In the genomic region with DNA sequence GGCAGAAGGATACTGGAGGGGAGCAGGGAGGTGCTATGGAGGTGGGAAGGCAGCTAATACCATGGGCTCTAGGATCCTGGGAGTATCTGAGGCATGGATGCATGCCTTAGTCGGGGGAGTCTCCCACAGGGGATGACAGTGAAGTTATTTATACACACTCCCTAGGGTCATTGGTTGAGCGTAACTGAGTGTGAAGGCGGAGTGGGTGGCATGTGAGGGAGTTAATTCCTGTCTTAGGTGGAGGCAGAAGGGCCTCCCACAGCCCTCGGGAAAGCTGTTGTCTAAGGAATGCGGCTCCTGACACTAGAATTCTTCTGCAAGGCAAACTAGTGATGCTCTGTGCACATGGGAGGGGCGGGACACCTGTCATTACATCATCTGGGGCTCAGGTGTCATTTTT, we compare ENCODE assay signal across 23 mouse cellular contexts. TPM values are rescaled to one million over a fixed set of nuclear protein-coding genes. Genes with fewer than 3 reads are reported as not detected.
A peak's percentile ranks its signal among the peaks of the same experiment; 100 is the strongest.
DNase-seq lines count a peak whose midpoint lies in the region; ATAC-seq and TF ChIP-seq lines count a peak whose summit lies in the region.
"Had no signal": no experiment of that assay in that cellular context is flagged by ENCODE, and none has a peak within 500 bp of the region (broad histone marks: within the 10 kb centered on the region; RNA-seq: fewer than 3 reads in every experiment).

No protein-coding gene starts in this region.

- no peaks in the 10 kb centered on the region for H3K36me3 ChIP-seq in kidney, postnatal 0 days (ENCODE audit: insufficient read depth, low read length)
- no peaks in the 10 kb centered on the region for H3K36me3 ChIP-seq in embryonic facial prominence, embryonic 11.5 days (replicated peaks; ENCODE audit: control insufficient read depth, insufficient read depth, low read depth, low read length)
- no peaks in the 10 kb centered on the region for H3K36me3 ChIP-seq in intestine, embryonic 16.5 days (ENCODE audit: control insufficient read depth, insufficient read depth, low read length)

- H3K9me3 ChIP-seq in kidney, postnatal 0 days (replicated peaks; ENCODE audit: low read length): no peaks in the 10 kb centered on the region
- H3K9me3 ChIP-seq in embryonic facial prominence, embryonic 11.5 days (replicated peaks; ENCODE audit: control insufficient read depth, low read length): no peaks in the 10 kb centered on the region
- H3K9me3 ChIP-seq in intestine, embryonic 16.5 days (ENCODE audit: control insufficient read depth, low read length): no peaks in the 10 kb centered on the region

- H3K4me1 ChIP-seq in kidney, postnatal 0 days (replicated peaks; ENCODE audit: insufficient read depth, low read length): 0 out of 2 replicates have a peak, but pooled peaks cover 12% of the 10 kb centered on the region
- no peaks in the 10 kb centered on the region for H3K4me1 ChIP-seq in embryonic facial prominence, embryonic 11.5 days (ENCODE audit: control insufficient read depth, insufficient read depth, low read length)
- peaks cover 18% of the 10 kb centered on the region for H3K4me1 ChIP-seq in intestine, embryonic 16.5 days (ENCODE audit: control insufficient read depth, insufficient read depth, low read length)

- DNase-seq in heart, adult 11 months: peak; percentile 88
- DNase-seq in heart, postnatal 10 days: no peak
- peak; percentile 90 for DNase-seq in kidney, postnatal 0 days (ENCODE audit: low spot score)
- no peak for DNase-seq in kidney, postnatal 25 days
- DNase-seq in ES-CJ7 (ENCODE audit: low read depth, low spot score): peak; percentile 46
- peak; percentile 27 for DNase-seq in embryonic facial prominence, embryonic 11.5 days (ENCODE audit: low spot score)
- DNase-seq in ovary, postnatal 36 days (ENCODE audit: low spot score): no peak
- DNase-seq: adrenal gland, postnatal 14 days; cerebellum, adult 8-10 months; gastrocnemius, adult 2 months; heart, postnatal 4 days; lung, adult 2 months; lung, postnatal 36 days; spleen, adult 18-20 months had no signal

- H3K27ac ChIP-seq in kidney, postnatal 0 days: no peak overlapping the region
- H3K27ac ChIP-seq in embryonic facial prominence, embryonic 11.5 days (replicated peaks; ENCODE audit: low read depth, low read length): no peak overlapping the region
- H3K27ac ChIP-seq in intestine, embryonic 16.5 days (ENCODE audit: low read length): no peak overlapping the region
- H3K27ac ChIP-seq: gastrocnemius, adult 2 months had no signal

- 18% methylated on average over 6 of the region's 6 CpGs for WGBS in kidney, postnatal 0 days
- WGBS in embryonic facial prominence, embryonic 11.5 days: 43% methylated on average over 6 of the region's 6 CpGs
- 35% methylated on average over 6 of the region's 6 CpGs for WGBS in intestine, embryonic 16.5 days

- intact Hi-C loops in heart, postnatal 10 days (cut with DNase I): loop anchor here (5.0 kb wide), 1 partner anchor 476 kb away; no protein-coding TSS in a partner anchor

- H3K9ac ChIP-seq in kidney, postnatal 0 days (ENCODE audit: low read depth, low read length): no peak overlapping the region
- no peak overlapping the region for H3K9ac ChIP-seq in embryonic facial prominence, embryonic 11.5 days (replicated peaks; ENCODE audit: low read length)
- no peak overlapping the region for H3K9ac ChIP-seq in intestine, embryonic 16.5 days (ENCODE audit: low read depth, low read length)

- H3K4me3 ChIP-seq in kidney, postnatal 0 days (replicated peaks; ENCODE audit: low read depth, low read length): no peak overlapping the region
- no peak overlapping the region for H3K4me3 ChIP-seq in embryonic facial prominence, embryonic 11.5 days (ENCODE audit: low read depth, low read length)
- H3K4me3 ChIP-seq in intestine, embryonic 16.5 days (ENCODE audit: low read length): no peak overlapping the region
- H3K4me3 ChIP-seq: erythroblast, embryonic 14.5 days; gastrocnemius, adult 2 months had no signal

- TF ChIP-seq CTCF in kidney, postnatal 0 days (IDR thresholded peaks at IDR 0.05; ENCODE audit: low read depth): no peak

- H3K4me2 ChIP-seq in kidney, postnatal 0 days (ENCODE audit: low read length): no peak overlapping the region
- no peak overlapping the region for H3K4me2 ChIP-seq in embryonic facial prominence, embryonic 11.5 days (ENCODE audit: low read depth, low read length)
- H3K4me2 ChIP-seq in intestine, embryonic 16.5 days (ENCODE audit: low read depth, low read length): no peak overlapping the region

- H3K27me3 ChIP-seq in kidney, postnatal 0 days (ENCODE audit: insufficient read depth, low read length): no peaks in the 10 kb centered on the region
- no peaks in the 10 kb centered on the region for H3K27me3 ChIP-seq in embryonic facial prominence, embryonic 11.5 days (ENCODE audit: control insufficient read depth, insufficient read depth, low read length)
- no peaks in the 10 kb centered on the region for H3K27me3 ChIP-seq in intestine, embryonic 16.5 days (replicated peaks; ENCODE audit: control insufficient read depth, insufficient read depth, low read length)
- H3K27me3 ChIP-seq: CH12.LX had no signal

- peak; percentile 89 for ATAC-seq in kidney, postnatal 0 days (replicated peaks; ENCODE audit: low FRiP score, low read depth)
- ATAC-seq in embryonic facial prominence, embryonic 11.5 days (replicated peaks; ENCODE audit: insufficient number of reproducible peaks, low FRiP score, low TSS enrichment, low read depth): no peak
- no peak for ATAC-seq in intestine, embryonic 16.5 days
- ATAC-seq: activated CD4-positive, CD25-positive, alpha-beta regulatory T cell, adult 4 months; forebrain, embryonic 14.5 days; hindbrain, embryonic 16.5 days; midbrain, embryonic 16.5 days had no signal

RNA-seq across cellular contexts. Expression of a gene that starts 38.4 kb away (rescaled TPM):
- 1 to 10 TPM; 1.3 to 1.4 TPM for total RNA-seq in heart, postnatal 10 days (2021)
- 1.3 and 2.3 TPM in 2 replicates for polyA plus RNA-seq in kidney, postnatal 0 days (2015; fragmentation: Nextera tagmentation; extraction: Ambion mirVana)
- 0.48 and 0.53 TPM in 2 replicates for polyA plus RNA-seq in embryonic facial prominence, embryonic 11.5 days (2014; fragmentation: Nextera tagmentation; extraction: Ambion mirVana)
- polyA plus RNA-seq in intestine, embryonic 16.5 days (2015; fragmentation: Nextera tagmentation; extraction: Ambion mirVana): 1.6 and 2.3 TPM in 2 replicates
- total RNA-seq: granulocyte monocyte progenitor cell, adult 5-6 weeks; layer of hippocampus, postnatal 14 days had no signal
- polyA plus RNA-seq: erythroblast, embryonic 14.5 days had no signal

RNA-seq across cellular contexts. Expression of a gene that starts 44.8 kb away (rescaled TPM):
- 1 to 10 TPM; 1.0 to 1.4 TPM for total RNA-seq in heart, postnatal 10 days (2021)
- 12.5 and 13.3 TPM in 2 replicates for polyA plus RNA-seq in kidney, postnatal 0 days (2015; fragmentation: Nextera tagmentation; extraction: Ambion mirVana)
- polyA plus RNA-seq in embryonic facial prominence, embryonic 11.5 days (2014; fragmentation: Nextera tagmentation; extraction: Ambion mirVana): 36.8 and 46.6 TPM in 2 replicates
- polyA plus RNA-seq in intestine, embryonic 16.5 days (2015; fragmentation: Nextera tagmentation; extraction: Ambion mirVana): 109 and 110 TPM in 2 replicates
- total RNA-seq: granulocyte monocyte progenitor cell, adult 5-6 weeks had no signal
- polyA plus RNA-seq: activated CD4-positive, CD25-positive, alpha-beta regulatory T cell, adult 4 months; erythroblast, embryonic 14.5 days had no signal

Comparison
In these comparisons a context has a peak if more than half of its experiments do, and no peak if none do; other contexts are left out.
1. DNase-seq: peak in heart, adult 11 months (single experiment), kidney, postnatal 0 days (single experiment), ES-CJ7 (single experiment) and embryonic facial prominence, embryonic 11.5 days (single experiment); none in heart, postnatal 10 days (0 of 2), kidney, postnatal 25 days (0 of 2) and ovary, postnatal 36 days (single experiment).